Mouse (Mus musculus) kidney, postnatal 0 days (tissue): ENCODE data around the gene Nrg3. TPM values are rescaled to one million over a fixed set of nuclear protein-coding genes. Genes with fewer than 3 reads are reported as not detected.

Experiments used
- ATAC-seq: fragments of 200-750 bp; cut with Nextera tagmentation; replicated peaks from 2 replicates; pipeline ENCODE4 v1.8.0; 2017; ENCODE audit warnings: low read depth, moderate number of reproducible peaks, moderate TSS enrichment, moderate library complexity; ENCODE audit not compliant: low FRiP score
- DNase-seq: peaks from one replicate; pipeline ENCODE4 v3.0.0-alpha.2; 2016; ENCODE audit warnings: low spot score
- H3K27ac ChIP-seq: fragments of 300-500 bp; sonication (generic); 2 replicates; pipeline ENCODE4 v1.5.1; 2014; ENCODE audit warnings: mild to moderate bottlenecking
- H3K27me3 ChIP-seq: fragments of 300-500 bp; sonication (generic); 2 replicates; pipeline ENCODE4 v1.6.1; 2014; ENCODE audit warnings: low read length, mixed read lengths; ENCODE audit not compliant: insufficient read depth
- H3K36me3 ChIP-seq: fragments of 300-500 bp; sonication (generic); 2 replicates; pipeline ENCODE4 v1.6.1; 2014; ENCODE audit warnings: low read length, mixed read lengths; ENCODE audit not compliant: insufficient read depth
- H3K4me1 ChIP-seq: fragments of 300-500 bp; sonication (generic); replicated peaks from 2 replicates; pipeline ENCODE4 v1.6.1; 2014; ENCODE audit warnings: antibody characterized with exemption, low read length, mixed read lengths; ENCODE audit not compliant: insufficient read depth
- H3K4me2 ChIP-seq: fragments of 300-500 bp; sonication (generic); 2 replicates; pipeline ENCODE4 v1.6.1; 2014; ENCODE audit warnings: mild to moderate bottlenecking, low read length, moderate library complexity, mixed read lengths
- H3K4me3 ChIP-seq: fragments of 300-500 bp; sonication (generic); replicated peaks from 2 replicates; pipeline ENCODE4 v1.5.1; 2014; ENCODE audit warnings: low read depth, low read length
- H3K9ac ChIP-seq: fragments of 300-500 bp; sonication (generic); 2 replicates; pipeline ENCODE4 v1.6.1; 2014; ENCODE audit warnings: low read depth, low read length
- H3K9me3 ChIP-seq: fragments of 300-500 bp; sonication (generic); replicated peaks from 2 replicates; pipeline ENCODE4 v1.6.1; 2016; ENCODE audit warnings: low read length, inconsistent platforms, mixed read lengths
- CTCF ChIP-seq: IDR thresholded peaks from 2 replicates; pipeline ENCODE4 v1.5.1; 2016; ENCODE audit warnings: antibody characterized with exemption, low read depth, mild to moderate bottlenecking, moderate library complexity
- WGBS: fragments of 180-500 bp; shearing (Covaris S2); extraction: QIAGEN DNeasy Blood & Tissue Kit; methylation state at CpG from one replicate; pipeline ENCODE4 v1.1.7; 2014; 5-methylcytosine and 5-hydroxymethylcytosine counted together
- polyA plus RNA-seq: library from polyadenylated mRNA; unstranded; fragments of >200 nt; fragmentation: Nextera tagmentation; extraction: Ambion mirVana; gene quantifications from 2 replicates; pipeline ENCODE4 v1.2.1, GENCODE M21; 2015

The Nrg3 gene
- polyA plus RNA-seq, 1 experiment from 2014 or later, result 0.20 TPM

DNA sequence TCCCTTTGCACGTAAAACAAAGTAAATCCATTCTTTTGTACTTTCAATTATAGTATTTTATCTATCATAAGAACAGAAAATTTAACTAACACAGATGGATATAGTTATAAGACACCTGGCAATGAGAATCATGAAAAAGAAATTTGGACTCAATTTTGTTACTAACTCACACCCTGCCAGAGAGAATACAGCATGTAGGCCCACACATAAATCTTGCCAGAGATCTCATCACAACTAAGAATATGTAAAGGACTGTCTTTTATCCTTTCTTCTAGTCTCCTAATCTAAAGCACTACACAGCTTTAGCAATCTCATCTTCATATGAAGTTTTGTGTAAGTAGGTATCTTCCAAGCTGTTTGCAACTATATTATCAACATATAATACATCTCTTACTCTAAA is 904.7 kb downstream of the Nrg3 start:
- H3K4me2 ChIP-seq, result no peak overlapping the region
- H3K27me3 ChIP-seq, result no peaks in the 10 kb centered on the region
- no peaks in the 10 kb centered on the region for H3K36me3 ChIP-seq
- H3K4me3 ChIP-seq, result no peak overlapping the region
- no peak overlapping the region for H3K9ac ChIP-seq
- no peak for TF ChIP-seq CTCF
- ATAC-seq (no peak), DNase-seq (no peak)
- no peak overlapping the region for H3K27ac ChIP-seq
- WGBS, result 73% methylated on average over 1 of the region's 1 CpGs
- no peaks in the 10 kb centered on the region for H3K4me1 ChIP-seq
- H3K9me3 ChIP-seq, result no peaks in the 10 kb centered on the region

DNA sequence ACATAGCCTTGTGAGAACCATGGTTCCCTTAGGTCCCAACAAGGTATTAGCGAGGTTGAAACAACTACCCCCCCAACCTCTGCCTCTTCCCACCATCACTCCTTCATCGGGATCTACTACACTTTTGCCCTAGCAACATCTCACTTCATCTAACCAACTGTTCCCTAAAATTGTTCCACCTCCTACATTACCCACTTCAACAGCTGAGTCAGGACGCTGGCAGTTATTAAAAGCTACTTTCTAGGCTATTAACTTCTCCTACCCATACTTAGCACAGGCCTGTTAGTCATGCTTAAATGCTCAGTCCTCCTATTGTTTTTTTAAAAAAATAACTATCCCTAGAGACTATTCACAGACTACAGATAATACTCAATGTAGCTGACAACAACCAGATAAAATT is 906.7 kb downstream of the Nrg3 start:
- H3K9ac ChIP-seq, result no peak overlapping the region
- H3K4me2 ChIP-seq, result no peak overlapping the region
- no peaks in the 10 kb centered on the region for H3K27me3 ChIP-seq
- H3K4me3 ChIP-seq, result no peak overlapping the region
- no peaks in the 10 kb centered on the region for H3K9me3 ChIP-seq
- H3K36me3 ChIP-seq, result no peaks in the 10 kb centered on the region
- DNase-seq (no peak), ATAC-seq (no peak)
- H3K4me1 ChIP-seq, result no peaks in the 10 kb centered on the region
- H3K27ac ChIP-seq, result no peak overlapping the region
- WGBS, result 80% methylated on average over 3 of the region's 3 CpGs
- TF ChIP-seq CTCF, result no peak

DNA sequence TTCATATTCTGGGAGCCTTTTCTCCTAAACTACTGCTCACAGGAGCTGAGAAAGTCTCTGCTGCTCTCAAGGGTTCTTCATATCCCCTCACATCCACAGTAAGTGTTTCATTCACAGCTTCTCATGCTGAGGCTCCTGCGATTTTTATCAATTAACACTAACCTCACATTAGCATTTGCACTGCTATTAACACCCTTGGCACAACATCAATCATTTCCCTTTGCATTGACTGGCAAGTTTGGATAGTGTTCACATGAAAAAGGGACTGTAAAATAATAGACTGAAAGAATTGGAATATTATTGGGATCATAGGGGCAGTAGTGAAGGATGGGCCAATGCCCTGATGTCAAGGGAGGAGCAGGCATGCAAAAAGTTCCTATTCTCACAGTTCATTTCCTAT is 918.3 kb downstream of the Nrg3 start:
- Histone ChIP-seq H3K4me1 (no peaks in the 10 kb centered on the region), H3K27me3 (no peaks in the 10 kb centered on the region), H3K9me3 (no peaks in the 10 kb centered on the region), H3K4me3 (no peak overlapping the region), H3K9ac (no peak overlapping the region), H3K36me3 (no peaks in the 10 kb centered on the region), H3K27ac (no peak overlapping the region), H3K4me2 (no peak overlapping the region)
- DNase-seq, result no peak
- TF ChIP-seq CTCF, result no peak
- no peak for ATAC-seq
- WGBS, result 68% methylated on average over 1 of the region's 1 CpGs

DNA sequence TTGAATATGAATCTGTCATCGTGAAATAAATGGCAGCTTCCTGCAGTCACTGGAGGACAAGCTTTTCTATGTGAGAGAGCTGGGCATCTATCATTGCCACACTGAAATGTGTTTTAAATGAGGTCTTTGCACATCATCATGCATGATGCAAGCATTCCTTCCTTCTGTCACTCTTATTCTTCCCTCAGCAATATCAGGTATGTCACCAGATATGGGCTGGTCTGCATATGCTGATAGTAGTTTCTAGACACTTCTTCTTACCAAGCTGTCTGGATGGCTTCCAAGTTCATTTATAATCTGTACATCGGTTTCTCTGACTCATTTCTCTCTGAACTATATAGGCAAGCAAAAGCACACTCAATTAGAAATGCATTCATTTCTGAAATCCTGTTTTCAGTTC is 925.6 kb downstream of the Nrg3 start:
- H3K27me3 ChIP-seq, result no peaks in the 10 kb centered on the region
- H3K4me2 ChIP-seq, result no peak overlapping the region
- H3K9me3 ChIP-seq, result no peaks in the 10 kb centered on the region
- no peaks in the 10 kb centered on the region for H3K36me3 ChIP-seq
- H3K27ac ChIP-seq, result no peak overlapping the region
- no peaks in the 10 kb centered on the region for H3K4me1 ChIP-seq
- ATAC-seq (no peak), DNase-seq (no peak)
- H3K9ac ChIP-seq, result no peak overlapping the region
- 81% methylated on average over 2 of the region's 2 CpGs for WGBS
- no peak for TF ChIP-seq CTCF
- H3K4me3 ChIP-seq, result no peak overlapping the region

DNA sequence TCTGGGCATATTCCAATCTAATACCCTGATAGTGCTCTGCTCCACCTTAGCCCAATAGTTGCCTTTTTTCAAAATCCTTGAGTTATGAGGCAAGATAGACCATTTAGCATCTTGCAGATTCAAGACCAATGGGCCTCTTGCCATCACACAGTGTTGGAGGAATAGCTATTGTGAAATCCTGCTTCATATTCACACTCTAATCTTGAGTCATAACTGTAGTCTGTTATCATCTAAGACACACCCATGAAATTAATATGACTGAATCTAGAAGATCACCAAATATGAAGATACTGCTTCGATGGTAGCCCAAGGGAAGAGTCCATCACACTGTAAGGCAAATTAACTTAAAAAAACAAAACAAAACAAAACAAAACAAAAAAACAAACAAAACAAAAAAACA is 937.7 kb downstream of the Nrg3 start:
- Histone ChIP-seq H3K36me3 (no peaks in the 10 kb centered on the region), H3K4me3 (no peak overlapping the region), H3K9me3 (no peaks in the 10 kb centered on the region), H3K27me3 (no peaks in the 10 kb centered on the region), H3K27ac (no peak overlapping the region), H3K4me1 (no peaks in the 10 kb centered on the region), H3K9ac (no peak overlapping the region), H3K4me2 (no peak overlapping the region)
- no peak for ATAC-seq
- WGBS, result 90% methylated on average over 1 of the region's 1 CpGs
- TF ChIP-seq CTCF, result no peak
- DNase-seq, result no peak

DNA sequence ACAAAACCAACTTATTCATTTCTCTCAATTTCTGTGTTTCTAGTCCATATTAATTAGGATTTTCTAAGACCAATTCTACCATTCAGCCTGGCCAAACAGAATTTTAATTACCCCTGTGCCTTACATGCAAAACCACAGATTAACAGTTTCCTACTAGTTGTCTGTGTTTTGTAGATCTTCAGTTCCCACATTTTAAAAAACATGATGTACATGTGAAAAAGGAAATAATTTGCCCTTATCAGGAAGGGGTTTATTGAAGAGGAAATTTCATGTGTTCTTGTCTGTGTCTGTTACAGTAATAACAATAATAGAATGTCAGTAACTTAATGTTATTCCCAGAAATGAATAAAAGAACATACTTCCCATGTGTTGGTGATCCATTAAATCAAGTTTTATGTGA is 939.4 kb downstream of the Nrg3 start:
- Histone ChIP-seq H3K4me2 (no peak overlapping the region), H3K4me3 (no peak overlapping the region), H3K36me3 (no peaks in the 10 kb centered on the region), H3K9ac (no peak overlapping the region), H3K27ac (no peak overlapping the region), H3K9me3 (no peaks in the 10 kb centered on the region), H3K27me3 (no peaks in the 10 kb centered on the region), H3K4me1 (no peaks in the 10 kb centered on the region)
- ATAC-seq (no peak), DNase-seq (no peak)
- no peak for TF ChIP-seq CTCF

DNA sequence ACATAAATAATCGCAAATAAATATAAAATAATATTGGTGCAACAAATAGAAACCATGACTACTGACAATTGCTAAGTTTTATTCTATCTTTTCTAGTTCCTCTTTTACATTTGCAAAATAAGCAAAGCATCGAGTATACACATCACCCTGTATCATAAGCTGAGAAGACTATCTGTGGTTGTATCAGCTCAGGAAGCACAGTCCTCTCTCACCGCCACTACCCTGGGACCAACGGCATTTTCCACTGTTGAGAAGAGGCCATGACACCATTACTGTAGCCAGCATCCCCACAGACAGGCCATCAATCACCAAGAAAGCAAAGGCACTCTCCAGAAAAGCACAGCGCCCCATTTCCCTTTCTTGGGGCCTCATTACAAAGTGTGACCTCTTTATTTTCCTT is 956.7 kb downstream of the Nrg3 start:
- Histone ChIP-seq H3K27ac (no peak overlapping the region), H3K4me2 (no peak overlapping the region), H3K27me3 (no peaks in the 10 kb centered on the region), H3K4me1 (no peaks in the 10 kb centered on the region), H3K9ac (no peak overlapping the region), H3K4me3 (no peak overlapping the region), H3K9me3 (no peaks in the 10 kb centered on the region), H3K36me3 (no peaks in the 10 kb centered on the region)
- TF ChIP-seq CTCF, result no peak
- WGBS, result 64% methylated on average over 5 of the region's 5 CpGs
- ATAC-seq (no peak), DNase-seq (no peak)
